Mouse (Mus musculus): ENCODE measurements around the gene Dlk1.
"Not testable (repeated sequence)": the region's sequence is repeated elsewhere in the genome, so short reads cannot be mapped to it uniquely, and the experiment has no call there.

The Dlk1 gene

DNA sequence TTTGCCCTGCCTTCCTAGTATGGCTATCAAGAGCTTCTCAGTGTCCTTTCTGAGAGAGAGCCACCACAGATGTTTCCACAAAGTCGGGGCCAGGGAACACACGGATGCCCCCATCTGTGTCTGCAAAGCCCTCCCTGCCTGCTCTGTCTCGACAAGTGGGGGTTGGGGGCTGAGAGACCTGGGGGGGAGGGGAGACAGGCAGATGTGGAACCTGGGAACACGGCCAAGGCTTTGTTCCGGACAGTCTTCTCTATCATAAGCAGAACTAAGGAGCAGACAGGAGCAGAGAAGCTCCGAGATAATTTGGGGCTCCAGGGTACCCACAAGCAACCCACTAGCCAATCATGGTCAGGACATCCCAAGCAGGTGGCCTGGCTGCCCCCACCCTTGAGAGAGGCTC is 12.6 kb upstream of the Dlk1 start:
- no peak for DNase-seq (ENCODE audit: low read depth, low spot score)

DNA sequence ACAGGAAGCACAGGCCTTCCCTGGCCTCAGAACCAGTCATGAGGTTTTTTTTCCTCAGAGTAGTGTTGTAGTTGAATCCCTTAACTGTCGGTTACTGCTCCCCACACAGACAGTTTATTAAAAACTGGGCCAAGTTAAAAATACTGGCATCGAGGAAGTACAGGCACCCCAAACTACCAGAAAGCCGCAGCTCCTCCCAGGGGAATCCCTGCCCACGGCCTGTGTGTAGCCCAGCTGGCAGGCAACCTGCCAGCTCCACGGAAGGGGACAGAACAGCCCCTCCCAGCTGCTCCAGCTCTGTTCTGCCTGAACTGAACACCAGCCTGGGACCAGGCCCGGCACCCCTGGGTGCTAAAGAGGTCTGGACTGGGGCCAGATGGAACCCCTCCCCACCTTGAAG is 11.3 kb upstream of the Dlk1 start:
- DNase-seq (ENCODE audit: low read depth, low spot score), result no peak

DNA sequence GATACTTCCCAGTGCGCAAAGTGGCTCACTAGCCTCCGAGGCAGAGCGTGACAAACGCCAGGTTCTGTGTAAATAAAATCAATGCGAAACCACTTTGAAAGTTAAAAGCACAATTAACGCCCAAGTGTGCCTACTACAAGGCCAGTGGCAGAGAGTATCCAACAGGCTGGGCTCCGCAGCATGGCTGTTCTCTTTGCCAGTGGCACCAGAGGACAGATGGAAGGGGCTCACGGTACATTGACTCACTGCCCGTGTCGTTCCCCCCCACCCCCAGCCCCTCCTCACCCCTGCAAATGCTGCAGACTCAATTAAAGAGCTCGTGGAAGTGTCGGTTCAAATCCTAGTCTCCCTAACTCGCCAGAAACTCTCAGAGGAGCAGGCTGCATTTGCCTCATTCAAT is 10.5 kb upstream of the Dlk1 start:
- DNase-seq (ENCODE audit: low read depth, low spot score), result no peak

DNA sequence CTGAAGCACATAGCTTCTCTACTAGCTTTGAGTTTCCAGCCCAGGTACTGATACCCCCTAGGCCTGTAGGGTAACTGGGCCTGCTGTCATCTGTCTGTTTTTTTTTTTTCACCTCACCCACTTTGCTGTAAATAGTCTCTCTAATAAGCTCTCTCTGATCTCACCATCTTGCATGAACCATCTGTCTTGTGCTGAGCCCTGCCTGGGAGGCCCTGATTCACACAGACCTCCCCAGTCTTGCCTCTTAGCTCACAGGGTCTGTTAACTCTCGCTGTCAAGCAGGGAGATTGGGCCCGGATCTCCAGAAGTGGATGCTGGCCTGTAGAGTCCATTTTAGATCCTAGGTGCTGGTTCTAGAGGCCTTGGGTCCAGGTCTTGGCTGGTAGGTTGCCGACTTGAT is 9.3 kb upstream of the Dlk1 start:
- DNase-seq (ENCODE audit: low read depth, low spot score), result no peak

DNA sequence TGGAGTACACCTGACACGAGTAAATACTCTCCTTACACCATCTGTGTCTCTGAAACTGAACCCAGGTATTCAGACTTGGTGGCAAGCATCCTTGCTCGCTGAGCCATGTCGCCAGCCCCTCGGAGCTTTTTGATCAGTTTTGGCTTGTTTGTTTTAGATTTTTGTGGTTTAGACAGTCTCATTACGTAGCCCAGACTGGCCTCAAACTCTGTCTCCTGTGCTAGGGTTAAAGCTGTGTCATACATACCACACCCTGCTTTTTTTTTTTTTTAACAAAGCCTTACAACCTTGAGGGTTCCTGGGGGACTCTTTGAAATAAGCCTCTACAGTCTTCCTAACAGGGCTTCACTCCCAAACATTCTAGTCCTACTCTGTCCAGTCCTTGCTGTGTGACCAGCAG is 7.6 kb upstream of the Dlk1 start:
- no peak for DNase-seq (ENCODE audit: low read depth, low spot score)

DNA sequence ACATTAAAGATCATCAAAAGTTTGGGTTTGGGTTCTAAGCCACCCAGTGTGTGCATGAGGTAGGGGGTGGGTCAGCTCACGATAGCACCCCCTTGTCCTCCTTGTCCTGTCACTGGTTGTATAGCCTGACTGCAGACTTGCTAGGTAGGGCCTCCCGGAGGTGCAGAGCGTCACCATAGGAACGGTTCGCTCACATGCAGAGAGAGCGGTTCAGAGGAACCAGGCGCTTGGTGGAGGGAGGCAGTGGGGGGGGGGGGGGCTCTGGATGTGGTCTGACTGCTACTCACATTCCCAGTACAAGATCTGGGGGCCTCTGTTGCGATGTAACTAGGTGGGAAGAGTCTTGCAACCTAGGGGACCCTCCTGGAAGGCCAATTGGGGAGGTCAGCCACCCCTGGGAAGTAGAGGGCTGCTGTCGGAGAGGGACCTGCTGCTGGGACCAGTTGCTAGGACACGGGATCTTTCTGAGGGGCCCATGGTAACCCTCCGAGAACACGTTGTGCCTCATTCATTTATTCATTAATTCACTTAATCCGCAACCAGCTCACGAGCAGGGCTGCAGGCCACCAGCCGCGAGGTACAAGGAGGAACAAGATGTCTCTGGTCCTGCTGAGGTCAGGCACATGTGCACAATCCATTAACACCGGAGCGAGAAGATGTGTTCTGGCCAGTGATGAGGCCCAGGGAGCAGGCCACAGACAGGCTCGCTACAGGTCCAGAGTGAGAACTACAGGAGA is 7.0 kb upstream of the Dlk1 start:
- no peak for DNase-seq (ENCODE audit: low read depth, low spot score)

DNA sequence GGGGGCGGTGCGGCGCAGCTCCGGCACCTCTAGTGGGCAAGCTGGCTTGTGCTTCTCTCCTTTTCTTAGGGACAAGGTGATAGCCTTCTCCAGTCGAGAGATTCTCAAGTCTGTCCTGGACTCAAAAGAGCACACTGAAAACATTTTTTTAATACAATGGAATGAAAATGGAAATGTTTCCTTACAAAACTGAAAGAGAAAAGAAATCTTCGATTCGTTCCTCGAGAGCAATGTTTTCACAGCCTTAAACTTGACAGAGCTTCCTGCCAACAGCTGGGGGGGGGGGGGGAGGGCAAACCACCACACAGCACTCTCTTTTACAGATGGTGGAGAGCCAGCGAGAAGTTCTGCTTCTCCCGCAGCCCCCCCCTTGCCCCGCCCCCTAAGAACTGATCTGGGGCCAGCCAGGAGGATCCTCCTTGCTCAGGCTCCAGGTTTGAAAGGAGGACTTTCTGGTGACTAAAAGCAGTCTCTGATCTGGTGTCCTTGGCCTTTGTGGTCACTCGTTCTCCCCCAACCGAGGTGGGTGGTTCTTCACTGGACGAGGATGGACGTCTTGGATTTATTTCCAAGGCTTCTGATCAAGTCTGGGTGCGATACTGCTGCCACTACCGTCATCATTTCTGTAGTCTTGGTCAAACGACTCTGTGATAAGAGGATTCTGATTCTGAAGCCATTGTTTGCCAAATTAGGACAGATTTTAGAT is 6.2 kb upstream of the Dlk1 start:
- DNase-seq (ENCODE audit: low read depth, low spot score), result no peak

DNA sequence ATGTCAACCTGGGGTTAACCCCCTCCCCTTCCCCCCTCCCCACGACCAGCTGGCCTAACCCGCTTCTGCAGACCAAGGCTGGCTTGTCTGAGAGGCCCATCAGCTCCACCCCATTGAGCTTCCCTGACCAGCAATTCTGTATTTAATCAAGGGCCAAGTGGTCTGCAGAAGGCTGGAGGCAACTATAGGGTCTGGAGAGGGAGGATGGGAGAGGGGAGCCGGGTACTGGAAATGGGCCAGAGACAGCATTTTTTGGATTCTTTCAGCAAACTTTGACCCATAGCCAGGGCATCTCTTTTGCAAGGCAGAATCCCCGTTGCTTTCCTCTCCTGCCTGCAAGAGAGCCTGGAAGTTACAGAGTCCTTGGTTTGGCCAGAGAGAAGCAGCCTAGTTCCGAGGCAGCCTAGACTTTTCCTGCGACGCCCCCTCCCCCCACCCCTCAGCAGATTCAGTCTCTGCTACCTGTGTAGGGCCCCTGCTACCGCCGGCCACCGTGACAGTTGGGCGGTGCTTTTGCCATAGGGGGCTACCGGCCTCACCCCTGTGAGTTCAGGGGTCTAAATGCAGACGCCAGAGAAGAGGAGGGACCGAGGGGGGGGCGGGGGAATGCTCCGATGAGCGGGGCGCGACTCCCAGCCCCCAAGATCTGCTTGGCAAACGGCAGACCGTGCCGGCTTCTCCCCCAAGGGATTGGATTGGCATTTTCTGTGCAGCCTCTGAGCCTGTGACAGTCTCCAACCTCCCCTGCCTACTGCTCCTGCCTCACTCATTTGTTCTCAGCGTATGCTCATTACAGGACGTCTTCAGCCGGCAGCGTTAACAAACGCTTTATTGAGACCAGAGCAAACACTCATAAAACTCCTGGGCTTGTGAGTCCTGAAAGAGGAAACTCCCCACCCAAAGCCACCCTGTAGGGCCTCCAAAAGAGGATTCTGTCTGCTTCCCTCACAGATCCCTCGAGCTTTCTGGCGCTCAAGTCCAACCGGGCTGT is 2.9 kb upstream of the Dlk1 start:
- no peak for DNase-seq (ENCODE audit: low read depth, low spot score)

DNA sequence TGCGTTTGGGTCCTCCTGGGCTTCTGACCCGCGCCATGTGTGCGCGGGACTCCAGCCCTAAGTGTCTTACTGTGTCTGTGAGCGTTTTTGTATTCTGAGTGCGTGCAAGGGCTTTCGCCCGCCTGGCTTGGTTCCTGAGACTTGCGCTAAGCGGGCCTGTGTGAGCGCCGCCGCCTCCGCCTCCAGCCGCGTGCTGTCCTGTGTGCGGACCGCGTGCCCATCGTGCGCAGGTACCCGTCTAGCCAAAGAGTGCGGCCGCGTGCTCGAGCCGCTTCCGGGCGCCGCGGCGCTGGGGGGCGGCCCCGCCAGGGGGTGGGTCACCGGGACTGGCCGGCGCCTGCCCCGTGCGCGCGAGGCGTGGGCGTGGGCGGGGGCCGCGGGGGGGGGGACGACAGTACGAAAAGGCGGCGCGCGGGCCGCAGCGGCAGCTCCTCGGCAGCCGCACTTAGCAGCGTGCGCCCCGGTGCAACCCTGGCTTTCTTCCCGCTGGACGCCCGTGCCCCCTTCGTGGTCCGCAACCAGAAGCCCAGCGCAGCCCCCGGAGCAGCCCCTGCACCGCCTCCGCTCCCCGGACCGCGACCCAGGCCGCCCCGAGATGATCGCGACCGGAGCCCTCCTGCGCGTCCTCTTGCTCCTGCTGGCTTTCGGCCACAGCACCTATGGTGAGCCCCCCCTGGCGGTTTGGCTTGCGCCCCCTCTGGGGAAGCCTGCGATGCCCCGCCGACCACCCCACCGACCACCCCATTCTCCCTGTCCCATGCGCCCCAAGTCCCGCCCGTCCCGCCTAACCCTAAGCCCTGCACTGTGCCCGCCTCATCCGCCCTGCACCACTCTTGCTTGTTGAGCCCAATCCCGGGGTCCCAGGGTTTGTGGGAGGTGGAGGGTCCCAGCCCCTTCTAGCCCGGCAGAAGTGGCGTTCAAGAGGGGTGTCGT is 708 bp downstream of the Dlk1 start:
- no peak for DNase-seq (ENCODE audit: low read depth, low spot score)

DNA sequence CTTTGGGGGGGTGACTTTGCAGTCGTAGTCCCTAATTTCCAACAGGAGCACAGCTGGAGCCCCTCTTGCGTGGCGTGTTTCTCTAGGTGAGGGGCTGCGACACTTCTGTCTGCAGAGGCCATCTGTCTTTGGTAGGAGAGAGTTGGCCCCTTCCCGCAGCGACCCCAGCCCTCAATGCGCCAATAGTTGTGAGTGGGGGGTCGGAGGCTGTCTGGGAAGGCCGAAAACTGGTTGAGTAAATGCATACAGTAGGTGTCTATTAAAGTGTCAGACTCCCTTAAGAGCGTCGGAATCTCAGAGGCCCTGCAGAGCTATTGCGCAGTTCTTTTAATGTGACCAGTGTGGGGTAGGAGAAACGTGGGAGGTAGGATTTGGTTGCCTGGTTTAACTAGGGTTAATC is 1.5 kb downstream of the Dlk1 start:
- no peak for DNase-seq (ENCODE audit: low read depth, low spot score)

DNA sequence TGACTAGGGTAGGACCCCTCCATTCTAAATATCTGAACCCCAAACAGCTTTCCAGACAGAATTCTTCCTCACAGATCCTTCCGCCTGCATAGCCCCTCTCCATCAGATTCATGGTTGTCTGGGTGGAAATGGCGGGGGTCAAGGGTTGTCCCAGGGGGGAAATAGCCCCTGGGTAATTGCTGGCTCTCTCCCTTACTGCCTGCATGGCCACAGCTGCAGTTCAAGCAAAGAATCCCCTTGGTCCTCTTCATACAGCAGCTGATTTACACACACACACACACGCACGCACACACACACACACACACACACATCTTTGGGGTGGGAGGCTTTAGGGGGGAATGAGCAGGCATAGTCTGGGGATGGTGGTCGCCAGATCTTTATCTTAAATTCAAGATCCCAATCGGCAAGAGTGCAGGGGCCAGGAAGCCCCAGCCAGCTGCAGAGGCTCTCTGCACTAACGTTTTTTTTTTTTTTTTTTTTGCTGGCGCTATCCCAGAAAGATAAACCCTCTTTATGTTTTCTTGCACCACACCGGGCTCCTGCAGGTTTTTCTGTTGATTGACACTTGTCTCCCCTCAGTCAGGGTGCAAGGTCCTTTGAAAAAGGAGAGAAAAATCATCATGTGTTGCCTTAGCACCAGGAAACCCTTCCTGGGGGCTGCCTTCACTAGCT is 4.0 kb downstream of the Dlk1 start:
- no peak for DNase-seq (ENCODE audit: low read depth, low spot score)

DNA sequence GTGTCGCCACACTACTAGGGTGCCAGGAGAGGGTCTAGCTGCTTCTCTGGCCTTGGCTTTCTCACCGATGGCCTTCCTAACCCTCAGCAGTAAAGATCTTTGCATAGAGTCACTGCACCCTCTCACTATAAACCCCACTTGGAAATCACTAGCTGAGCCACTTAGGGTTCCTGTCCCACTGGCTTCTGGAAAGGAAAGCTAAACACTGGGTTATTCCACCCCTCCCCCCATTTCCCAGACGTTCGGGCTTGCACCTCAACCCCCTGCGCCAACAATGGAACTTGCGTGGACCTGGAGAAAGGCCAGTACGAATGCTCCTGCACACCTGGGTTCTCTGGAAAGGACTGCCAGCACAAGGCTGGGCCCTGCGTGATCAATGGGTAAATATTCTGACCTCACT is 5.2 kb downstream of the Dlk1 start:
- no peak for DNase-seq (ENCODE audit: low read depth, low spot score)

DNA sequence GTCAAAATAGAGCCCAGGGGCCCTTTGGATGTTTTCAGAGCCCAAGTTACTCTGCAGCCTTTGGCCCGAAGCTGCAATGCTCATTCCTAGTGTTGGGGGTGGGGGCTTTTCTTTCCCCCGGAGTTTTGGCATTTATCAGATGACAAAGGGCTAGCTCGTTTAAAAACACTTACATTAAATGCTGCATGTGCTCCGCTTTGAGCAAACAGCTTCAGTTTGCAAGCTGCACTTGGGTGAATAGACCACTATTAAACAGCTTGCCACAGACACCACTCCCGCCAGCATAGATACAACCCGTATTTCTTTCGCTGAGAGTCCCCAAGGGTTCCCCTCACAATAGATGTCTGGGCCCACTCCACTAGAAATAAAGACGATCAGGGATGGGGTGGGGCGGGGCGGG is 6.3 kb downstream of the Dlk1 start:
- no peak for DNase-seq (ENCODE audit: low read depth, low spot score)

DNA sequence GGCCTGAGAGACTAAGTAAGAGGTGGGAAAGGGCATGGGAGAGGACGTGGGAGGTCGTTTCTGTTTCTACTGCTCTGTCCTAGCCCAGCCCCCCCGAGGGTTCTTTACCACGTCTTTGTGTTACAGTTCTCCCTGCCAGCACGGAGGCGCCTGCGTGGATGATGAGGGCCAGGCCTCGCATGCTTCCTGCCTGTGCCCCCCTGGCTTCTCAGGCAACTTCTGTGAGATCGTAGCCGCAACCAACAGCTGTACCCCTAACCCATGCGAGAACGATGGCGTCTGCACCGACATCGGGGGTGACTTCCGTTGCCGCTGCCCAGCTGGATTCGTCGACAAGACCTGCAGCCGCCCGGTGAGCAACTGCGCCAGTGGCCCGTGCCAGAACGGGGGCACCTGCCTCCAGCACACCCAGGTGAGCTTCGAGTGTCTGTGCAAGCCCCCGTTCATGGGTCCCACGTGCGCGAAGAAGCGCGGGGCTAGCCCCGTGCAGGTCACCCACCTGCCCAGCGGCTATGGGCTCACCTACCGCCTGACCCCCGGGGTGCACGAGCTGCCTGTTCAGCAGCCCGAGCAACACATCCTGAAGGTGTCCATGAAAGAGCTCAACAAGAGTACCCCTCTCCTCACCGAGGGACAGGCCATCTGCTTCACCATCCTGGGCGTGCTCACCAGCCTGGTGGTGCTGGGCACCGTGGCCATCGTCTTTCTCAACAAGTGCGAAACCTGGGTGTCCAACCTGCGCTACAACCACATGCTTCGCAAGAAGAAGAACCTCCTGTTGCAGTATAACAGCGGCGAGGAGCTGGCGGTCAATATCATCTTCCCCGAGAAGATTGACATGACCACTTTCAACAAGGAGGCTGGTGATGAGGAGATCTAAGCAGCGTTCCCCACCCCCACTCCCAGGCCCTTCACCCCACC is 7.1 kb downstream of the Dlk1 start:
- no peak for DNase-seq (ENCODE audit: low read depth, low spot score)

DNA sequence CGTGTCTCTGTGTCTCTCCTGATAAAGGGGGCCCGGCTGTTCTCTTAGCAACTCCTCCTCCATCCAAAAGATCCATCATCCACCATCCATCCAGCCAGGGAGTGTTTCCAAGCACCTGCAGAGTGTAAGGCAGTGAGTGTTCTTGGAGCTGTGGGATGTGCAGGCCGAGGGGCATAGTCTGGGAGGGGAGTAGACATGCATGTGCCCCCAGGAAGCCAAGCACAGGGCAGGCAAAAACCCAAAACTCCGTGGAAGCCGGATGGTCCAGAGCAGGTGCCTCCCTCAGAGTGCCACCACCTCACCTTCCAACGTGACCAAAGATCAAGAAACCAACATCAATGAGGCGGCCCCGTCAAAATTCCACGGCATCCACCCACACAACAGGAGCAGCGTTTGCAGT is 10.0 kb downstream of the Dlk1 start:
- no peak for DNase-seq (ENCODE audit: low read depth, low spot score)

DNA sequence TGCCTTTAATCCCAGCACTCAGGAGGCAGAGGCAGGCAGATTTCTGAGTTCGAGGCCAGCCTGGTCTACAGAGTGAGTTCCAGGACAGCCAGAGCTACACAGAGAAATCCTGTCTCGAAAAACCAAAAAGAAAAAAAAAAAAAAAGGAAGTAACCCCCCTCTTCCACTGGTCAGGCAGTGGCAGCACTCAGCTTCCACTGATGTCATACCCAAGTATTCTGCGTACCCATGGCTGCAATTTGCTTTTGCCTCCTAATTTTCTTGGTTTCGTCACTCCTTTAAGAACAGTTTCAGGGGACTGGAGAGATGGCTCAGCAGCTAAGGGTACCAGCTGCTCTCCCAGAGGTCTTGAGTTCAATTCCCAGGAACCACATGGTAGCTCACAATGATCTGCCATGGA is 14.8 kb downstream of the Dlk1 start:
- DNase-seq (ENCODE audit: low read depth, low spot score), result not testable (repeated sequence)

DNA sequence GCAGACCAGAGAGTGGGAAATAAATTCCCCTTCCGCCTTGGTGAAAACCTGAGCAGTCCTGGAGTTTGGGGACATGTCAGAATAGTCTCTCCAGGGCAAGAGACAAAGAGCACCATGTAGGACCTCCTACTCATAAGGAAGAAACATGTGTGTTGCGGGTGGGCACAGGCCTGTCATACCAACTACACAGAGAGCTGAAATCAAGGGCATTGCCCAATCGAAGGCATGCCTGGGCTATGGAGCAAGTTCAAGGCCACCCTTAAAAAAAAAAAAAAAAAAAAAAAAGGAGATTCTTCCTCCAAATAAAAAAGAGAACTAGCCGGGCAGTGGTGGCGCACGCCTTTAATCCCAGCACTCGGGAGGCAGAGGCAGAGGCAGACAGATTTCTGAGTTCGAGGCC is 17.2 kb downstream of the Dlk1 start:
- no peak for DNase-seq (ENCODE audit: low read depth, low spot score)

DNA sequence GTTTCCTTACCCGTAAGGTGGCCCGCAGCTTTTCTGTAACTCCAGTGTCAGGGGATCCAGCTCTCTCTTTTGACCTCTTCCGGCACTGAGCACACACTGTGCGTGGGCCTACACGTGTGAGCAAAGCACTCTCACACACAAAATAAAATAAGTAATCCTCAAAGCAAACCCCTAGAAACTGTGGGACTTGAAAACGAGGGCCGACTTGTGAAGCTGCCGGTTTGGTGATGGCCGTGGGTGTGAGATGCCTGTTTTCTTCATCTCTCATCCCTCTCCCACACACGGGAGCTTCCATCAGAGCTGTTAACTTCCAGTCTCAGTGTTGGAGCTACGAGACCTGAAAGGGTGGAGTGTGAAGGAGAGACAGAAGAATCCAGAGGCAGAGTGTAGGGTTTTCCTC is 20.0 kb downstream of the Dlk1 start:
- DNase-seq (ENCODE audit: low read depth, low spot score), result no peak

DNA sequence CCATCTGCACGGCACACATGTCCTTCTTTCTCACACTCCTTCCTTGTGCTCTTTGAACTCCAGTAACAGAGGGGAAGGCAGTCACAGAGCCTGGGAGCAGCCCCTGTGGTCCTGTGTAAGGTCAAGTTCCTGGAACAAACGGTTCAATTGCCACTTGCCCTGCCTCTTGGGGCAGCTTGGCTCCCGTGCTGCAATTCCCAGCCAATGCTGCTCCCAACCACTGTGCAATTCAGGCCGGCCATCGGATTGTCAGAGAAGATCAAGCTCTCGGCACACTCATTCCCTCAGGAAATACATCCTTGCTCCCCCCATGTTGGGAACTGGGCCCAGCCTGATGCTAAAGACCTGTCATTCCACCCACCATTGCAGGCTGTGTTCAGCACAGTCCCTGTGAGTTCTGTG is 21.0 kb downstream of the Dlk1 start:
- no peak for DNase-seq (ENCODE audit: low read depth, low spot score)

DNA sequence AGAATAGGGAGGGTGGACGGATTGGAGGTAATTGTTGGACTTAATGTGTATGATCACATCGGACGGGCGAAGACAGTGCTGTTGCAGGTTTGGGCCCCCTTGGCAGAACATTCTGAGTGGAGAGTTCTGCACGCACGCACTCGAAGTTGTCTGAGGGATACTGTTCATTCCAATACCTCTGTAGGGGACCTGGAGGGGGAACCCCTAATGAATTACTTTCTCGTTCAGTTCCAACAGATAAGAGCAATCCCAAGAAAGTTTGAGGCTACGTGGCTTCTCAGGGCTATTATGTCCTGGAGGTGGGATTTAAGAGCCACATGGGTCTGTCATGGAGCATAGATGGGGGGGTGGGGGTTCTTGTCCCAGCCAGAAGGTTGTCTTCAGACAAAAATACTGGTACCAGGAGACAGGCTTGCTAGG is 21.6 kb downstream of the Dlk1 start:
- no peak for DNase-seq (ENCODE audit: low read depth, low spot score)
